Mouse (Mus musculus) kidney, postnatal 0 days (tissue): ENCODE measurements around the gene Dact3. TPM values are rescaled to one million over a fixed set of nuclear protein-coding genes. Genes with fewer than 3 reads are reported as not detected.

ENCODE experiments used
- ATAC-seq: fragments of 200-750 bp; cut with Nextera tagmentation; replicated peaks from 2 replicates; pipeline ENCODE4 v1.8.0; 2017; ENCODE audit warnings: low read depth, moderate number of reproducible peaks, moderate TSS enrichment, moderate library complexity; ENCODE audit not compliant: low FRiP score
- DNase-seq: peaks from one replicate; pipeline ENCODE4 v3.0.0-alpha.2; 2016; ENCODE audit warnings: low spot score
- H3K27ac ChIP-seq: fragments of 300-500 bp; sonication (generic); 2 replicates; pipeline ENCODE4 v1.5.1; 2014; ENCODE audit warnings: mild to moderate bottlenecking
- H3K27me3 ChIP-seq: fragments of 300-500 bp; sonication (generic); 2 replicates; pipeline ENCODE4 v1.6.1; 2014; ENCODE audit warnings: low read length, mixed read lengths; ENCODE audit not compliant: insufficient read depth
- H3K36me3 ChIP-seq: fragments of 300-500 bp; sonication (generic); 2 replicates; pipeline ENCODE4 v1.6.1; 2014; ENCODE audit warnings: low read length, mixed read lengths; ENCODE audit not compliant: insufficient read depth
- H3K4me1 ChIP-seq: fragments of 300-500 bp; sonication (generic); replicated peaks from 2 replicates; pipeline ENCODE4 v1.6.1; 2014; ENCODE audit warnings: antibody characterized with exemption, low read length, mixed read lengths; ENCODE audit not compliant: insufficient read depth
- H3K4me2 ChIP-seq: fragments of 300-500 bp; sonication (generic); 2 replicates; pipeline ENCODE4 v1.6.1; 2014; ENCODE audit warnings: mild to moderate bottlenecking, low read length, moderate library complexity, mixed read lengths
- H3K4me3 ChIP-seq: fragments of 300-500 bp; sonication (generic); replicated peaks from 2 replicates; pipeline ENCODE4 v1.5.1; 2014; ENCODE audit warnings: low read depth, low read length
- H3K9ac ChIP-seq: fragments of 300-500 bp; sonication (generic); 2 replicates; pipeline ENCODE4 v1.6.1; 2014; ENCODE audit warnings: low read depth, low read length
- H3K9me3 ChIP-seq: fragments of 300-500 bp; sonication (generic); replicated peaks from 2 replicates; pipeline ENCODE4 v1.6.1; 2016; ENCODE audit warnings: low read length, inconsistent platforms, mixed read lengths
- CTCF ChIP-seq: IDR thresholded peaks from 2 replicates; pipeline ENCODE4 v1.5.1; 2016; ENCODE audit warnings: antibody characterized with exemption, low read depth, mild to moderate bottlenecking, moderate library complexity
- WGBS: fragments of 180-500 bp; shearing (Covaris S2); extraction: QIAGEN DNeasy Blood & Tissue Kit; methylation state at CpG from one replicate; pipeline ENCODE4 v1.1.7; 2014; 5-methylcytosine and 5-hydroxymethylcytosine counted together
- polyA plus RNA-seq: library from polyadenylated mRNA; unstranded; fragments of >200 nt; fragmentation: Nextera tagmentation; extraction: Ambion mirVana; gene quantifications from 2 replicates; pipeline ENCODE4 v1.2.1, GENCODE M21; 2015

Gene Dact3
- polyA plus RNA-seq, 1 experiment from 2014 or later, result 4.3 TPM

DNA sequence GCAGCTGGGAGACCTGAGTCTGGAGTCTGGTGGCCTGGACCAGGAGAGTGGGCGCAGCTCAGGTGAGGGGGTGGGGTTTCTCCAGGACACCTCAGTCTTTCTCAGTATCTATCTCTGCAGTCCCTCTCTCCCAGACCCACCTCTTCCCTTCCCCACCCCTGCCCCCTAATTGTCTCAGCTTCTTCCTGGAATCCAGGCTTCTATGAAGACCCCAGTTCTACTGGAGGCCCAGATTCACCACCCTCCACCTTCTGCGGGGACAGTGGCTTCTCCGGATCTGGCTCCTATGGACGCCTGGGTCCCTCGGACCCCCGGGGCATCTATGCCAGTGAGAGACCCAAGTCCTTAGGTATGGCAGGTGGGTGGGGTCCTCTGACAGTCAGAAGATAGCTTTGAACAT lies 8.0 kb downstream of the Dact3 start:
- Histone ChIP-seq H3K27ac (no peak overlapping the region), H3K4me2 (no peak overlapping the region), H3K9me3 (peaks cover 12% of the 10 kb centered on the region; the same call in 1 of the 2 replicates), H3K27me3 (no peaks in the 10 kb centered on the region; the same call in 1 of the 2 replicates), H3K4me1 (peaks cover 6% of the 10 kb centered on the region), H3K36me3 (peaks cover 19% of the 10 kb centered on the region; the same call in 1 of the 2 replicates), H3K4me3 (no peak overlapping the region), H3K9ac (no peak overlapping the region)
- no peak for ATAC-seq
- WGBS, result 92% methylated on average over 6 of the region's 6 CpGs
- TF ChIP-seq CTCF, result no peak
- DNase-seq, result no peak

DNA sequence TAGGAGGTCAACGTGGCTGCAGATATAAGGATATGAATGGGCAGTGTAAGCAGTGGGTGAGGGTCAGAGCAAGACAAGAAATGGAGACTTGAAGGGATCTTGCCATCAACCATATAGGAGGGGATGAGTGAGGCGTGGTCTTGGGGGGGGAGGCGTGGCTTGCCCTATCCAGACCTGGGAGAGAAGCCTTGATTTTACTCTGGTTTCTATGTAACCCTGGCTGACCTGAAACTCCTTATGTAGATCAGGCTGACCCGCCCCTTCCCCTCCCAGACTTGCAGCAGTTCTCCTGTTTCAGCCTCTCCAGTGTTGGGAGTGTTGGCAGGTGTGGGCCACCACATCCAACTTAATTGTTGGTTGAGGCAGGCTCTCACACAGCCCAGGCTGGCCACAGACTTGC lies 9.2 kb downstream of the Dact3 start:
- Histone ChIP-seq H3K27me3 (no peaks in the 10 kb centered on the region; the same call in 1 of the 2 replicates), H3K27ac (no peak overlapping the region), H3K4me1 (peaks cover 6% of the 10 kb centered on the region), H3K4me3 (no peak overlapping the region), H3K36me3 (peaks cover 19% of the 10 kb centered on the region; the same call in 1 of the 2 replicates), H3K9me3 (peaks cover 12% of the 10 kb centered on the region; the same call in 1 of the 2 replicates), H3K4me2 (no peak overlapping the region), H3K9ac (no peak overlapping the region)
- WGBS, result 79% methylated on average over 4 of the region's 4 CpGs
- TF ChIP-seq CTCF, result no peak
- DNase-seq (no peak), ATAC-seq (no peak)

DNA sequence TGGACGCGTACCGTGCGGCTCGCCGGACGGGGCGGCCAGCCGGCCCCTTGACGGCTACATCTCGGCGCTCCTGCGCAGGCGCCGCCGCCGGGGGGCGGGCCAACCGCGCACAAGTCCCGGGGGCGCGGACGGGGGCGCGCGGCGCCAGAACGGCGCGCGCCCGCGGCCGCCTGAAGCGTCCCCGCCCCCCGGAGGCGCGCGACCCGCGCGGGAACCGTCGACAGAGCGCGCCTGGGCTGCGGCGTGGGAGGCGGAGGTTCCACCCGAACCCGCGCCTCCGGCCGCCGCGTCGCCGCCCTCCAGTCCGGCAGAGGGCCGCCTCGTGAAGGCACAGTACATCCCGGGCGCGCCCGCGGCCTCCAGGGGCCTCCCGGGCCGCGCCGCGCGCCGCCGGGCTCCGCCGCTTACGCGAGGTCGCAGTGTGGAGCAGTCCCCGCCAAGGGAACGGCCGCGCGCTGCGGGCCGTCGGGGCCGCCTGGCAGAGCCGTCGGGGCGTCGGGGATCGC lies 10.2 kb downstream of the Dact3 start:
- Histone ChIP-seq H3K4me3 (peak overlapping the region; percentile 18), H3K4me2 (peak overlapping the region; percentile 41), H3K36me3 (peaks cover 19% of the 10 kb centered on the region; the same call in 1 of the 2 replicates), H3K4me1 (peaks cover 3% of the 10 kb centered on the region), H3K9ac (no peak overlapping the region), H3K9me3 (peaks cover 12% of the 10 kb centered on the region; the same call in 1 of the 2 replicates), H3K27ac (no peak overlapping the region), H3K27me3 (no peaks in the 10 kb centered on the region; the same call in 1 of the 2 replicates)
- 26% methylated on average over 92 of the region's 95 CpGs for WGBS
- no peak for DNase-seq
- no peak for TF ChIP-seq CTCF
- ATAC-seq, result peak; percentile 13; the same call in 1 of the 2 replicates

DNA sequence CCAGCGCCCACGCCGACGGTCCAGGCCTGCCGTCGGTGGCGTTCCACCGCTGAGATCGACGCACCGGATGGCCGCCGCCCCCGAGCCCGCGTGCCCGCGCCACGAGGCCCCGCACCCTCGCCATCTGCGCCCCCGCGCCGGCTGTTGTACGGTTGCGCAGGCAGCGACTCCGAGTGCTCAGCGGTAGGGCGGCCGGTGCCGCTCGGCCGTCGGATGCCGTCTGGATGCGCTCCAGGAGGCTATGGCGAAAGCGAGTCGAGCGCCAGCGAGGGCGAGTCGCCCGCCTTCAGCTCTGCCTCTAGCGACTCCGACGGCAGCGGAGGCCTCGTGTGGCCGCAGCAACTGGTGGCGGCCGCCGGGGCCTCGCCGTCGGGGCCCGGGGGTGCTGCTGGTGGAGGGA lies 10.8 kb downstream of the Dact3 start:
- Histone ChIP-seq H3K9ac (no peak overlapping the region), H3K4me2 (no peak overlapping the region), H3K9me3 (peaks cover 12% of the 10 kb centered on the region; the same call in 1 of the 2 replicates), H3K27ac (no peak overlapping the region), H3K27me3 (no peaks in the 10 kb centered on the region; the same call in 1 of the 2 replicates), H3K4me1 (no peaks in the 10 kb centered on the region), H3K4me3 (peak overlapping the region; percentile 18; the same call in 1 of the 2 replicates), H3K36me3 (peaks cover 19% of the 10 kb centered on the region; the same call in 1 of the 2 replicates)
- TF ChIP-seq CTCF, result no peak
- 62% methylated on average over 59 of the region's 59 CpGs for WGBS
- DNase-seq (no peak), ATAC-seq (no peak)

DNA sequence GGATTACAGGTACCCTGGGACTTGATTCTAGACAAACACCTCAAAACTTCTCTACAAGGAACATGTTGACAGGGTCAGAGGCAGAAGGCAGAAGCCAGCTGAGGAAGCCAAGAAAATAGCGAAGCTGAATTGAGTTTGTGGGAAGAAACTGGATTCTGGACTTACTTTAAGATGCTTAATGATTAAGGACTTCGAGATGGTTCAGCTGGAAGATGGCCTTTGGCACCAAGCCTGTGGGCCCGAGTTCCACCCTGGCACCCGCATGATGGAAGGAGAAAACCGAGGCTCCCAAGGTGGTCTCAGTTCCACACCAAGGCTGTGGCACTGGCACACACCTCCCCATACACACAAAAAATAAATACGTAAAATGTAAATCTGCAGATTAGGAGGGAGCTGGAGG lies 15.4 kb downstream of the Dact3 start:
- peaks cover 5% of the 10 kb centered on the region; the same call in 1 of the 2 replicates for H3K9me3 ChIP-seq
- no peak overlapping the region for H3K9ac ChIP-seq
- peak overlapping the region; percentile 89 for H3K27ac ChIP-seq
- 26% methylated on average over 6 of the region's 6 CpGs for WGBS
- H3K4me2 ChIP-seq, result peak overlapping the region; percentile 69; the same call in 1 of the 2 replicates
- H3K4me1 ChIP-seq, result no peaks in the 10 kb centered on the region
- H3K4me3 ChIP-seq, result no peak overlapping the region
- no peak for TF ChIP-seq CTCF
- ATAC-seq (no peak), DNase-seq (peak; percentile 71)
- peaks cover 8% of the 10 kb centered on the region; the same call in 1 of the 2 replicates for H3K36me3 ChIP-seq
- H3K27me3 ChIP-seq, result peaks cover 7% of the 10 kb centered on the region; the same call in 1 of the 2 replicates

DNA sequence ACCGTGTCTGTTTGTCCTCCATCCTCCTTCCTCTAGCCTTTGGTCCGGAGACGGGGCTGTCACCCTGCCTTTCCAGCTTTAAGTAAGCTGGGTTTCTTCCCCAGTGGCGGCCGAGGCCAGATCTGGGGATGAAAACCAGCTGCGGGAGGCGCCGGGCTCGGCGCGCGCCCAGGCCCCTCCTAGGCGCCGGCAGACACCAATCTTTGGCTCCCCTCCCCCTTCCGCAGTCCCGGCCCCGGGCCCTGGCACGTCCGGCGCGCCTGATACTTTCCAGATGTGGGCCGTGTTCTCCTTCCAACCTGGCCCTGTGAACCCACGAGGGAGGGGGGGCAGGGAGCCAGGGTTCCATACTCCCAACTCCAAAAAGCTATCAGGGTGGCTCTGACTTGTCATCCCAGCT lies 15.8 kb downstream of the Dact3 start:
- Histone ChIP-seq H3K9ac (no peak overlapping the region), H3K9me3 (peaks cover 2% of the 10 kb centered on the region; the same call in 1 of the 2 replicates), H3K4me3 (no peak overlapping the region), H3K4me2 (peak overlapping the region; percentile 69; the same call in 1 of the 2 replicates), H3K36me3 (peaks cover 5% of the 10 kb centered on the region; the same call in 1 of the 2 replicates), H3K27me3 (0 out of 2 replicates have a peak, but pooled peaks cover 7% of the 10 kb centered on the region), H3K27ac (peak overlapping the region; percentile 89), H3K4me1 (no peaks in the 10 kb centered on the region)
- ATAC-seq (peak; percentile 58), DNase-seq (peak; percentile 93)
- no peak for TF ChIP-seq CTCF
- 2% methylated on average over 23 of the region's 23 CpGs for WGBS
